Mouse (Mus musculus): ENCODE data around the gene Zfp638. TPM values are rescaled to one million over a fixed set of nuclear protein-coding genes. Genes with fewer than 3 reads are reported as not detected.
A peak's percentile ranks its signal among the peaks of the same experiment; 100 is the strongest.
"Not testable (repeated sequence)": the region's sequence is repeated elsewhere in the genome, so short reads cannot be mapped to it uniquely, and the experiment has no call there.

Zfp638 gene
- polyA plus RNA-seq, 1 experiment from 2014 or later: 49.0 TPM

DNA sequence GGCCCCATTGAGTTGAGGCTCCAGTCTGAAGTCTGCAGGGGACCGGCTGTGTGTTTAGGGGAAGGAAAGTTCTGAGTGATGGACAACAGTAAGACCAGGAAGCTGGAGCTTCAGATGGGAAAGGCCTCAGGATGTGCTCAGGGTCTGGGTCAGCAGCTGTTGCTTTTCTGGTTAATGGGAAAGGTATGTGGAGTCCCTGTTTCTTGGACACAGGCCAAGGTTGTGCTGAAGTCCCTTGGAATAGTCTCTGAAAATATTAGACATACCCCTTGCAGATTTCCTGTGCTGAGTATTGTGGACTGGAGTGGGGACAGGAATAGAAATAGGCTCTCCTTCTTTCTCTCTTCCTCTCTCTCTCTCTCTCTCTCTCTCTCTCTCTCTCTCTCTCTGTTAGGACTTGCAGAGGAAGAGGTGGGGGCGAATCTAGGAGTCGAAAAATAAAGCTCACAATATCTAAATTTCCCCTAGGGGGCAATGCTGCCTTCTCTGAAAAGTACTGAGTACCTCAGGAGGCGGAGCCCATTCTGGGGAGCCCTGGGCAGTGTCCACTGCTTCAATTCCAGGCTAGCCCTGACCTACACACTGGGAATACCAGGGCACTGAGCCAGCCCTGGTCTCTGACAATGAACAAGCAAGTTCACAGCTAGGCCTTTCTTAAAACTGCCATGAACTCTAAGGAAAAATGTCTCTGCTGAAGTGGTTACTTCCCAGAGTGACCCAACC lies 148.2 kb downstream of the Zfp638 start:
- H3K9me3 ChIP-seq (replicated peaks; ENCODE audit: low read length); H3K4me3 ChIP-seq (replicated peaks; ENCODE audit: low read depth, low read length); H3K9ac ChIP-seq (ENCODE audit: low read depth, low read length); H3K36me3 ChIP-seq (ENCODE audit: insufficient read depth, low read length); H3K27ac ChIP-seq; H3K27me3 ChIP-seq (ENCODE audit: insufficient read depth, low read length); H3K4me2 ChIP-seq (ENCODE audit: low read length): not testable (repeated sequence)
- peak; percentile 53; the same call in 1 of the 2 replicates for TF ChIP-seq CTCF (IDR thresholded peaks at IDR 0.05; ENCODE audit: low read depth)
- DNase-seq (ENCODE audit: low spot score): peak; percentile 75
- H3K4me1 ChIP-seq (replicated peaks; ENCODE audit: insufficient read depth, low read length): peaks cover 18% of the 10 kb centered on the region
- peak; percentile 40; the same call in 1 of the 2 replicates for ATAC-seq (replicated peaks; ENCODE audit: low FRiP score, low read depth)
- 45% methylated on average over 4 of the region's 4 CpGs for WGBS

DNA sequence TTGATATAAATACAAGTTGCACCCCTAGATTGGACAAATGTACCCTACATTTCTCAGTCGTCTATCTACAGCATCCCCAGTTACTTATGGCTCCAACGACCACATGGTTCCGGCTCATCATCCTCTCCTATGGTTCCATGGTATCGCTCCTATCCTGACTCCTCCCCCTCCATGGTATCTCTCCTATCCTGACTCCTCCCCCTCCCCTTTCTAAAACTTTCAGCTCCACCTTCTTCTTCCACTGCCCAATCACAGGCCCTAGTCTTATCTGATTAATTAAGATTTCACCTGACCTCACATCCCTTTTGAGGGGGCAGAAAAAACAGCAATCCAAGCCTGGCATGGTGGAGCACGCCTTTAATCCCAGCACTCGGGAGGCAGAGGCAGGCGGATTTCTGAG lies 149.9 kb downstream of the Zfp638 start:
- H3K36me3 ChIP-seq (ENCODE audit: insufficient read depth, low read length): no peaks in the 10 kb centered on the region
- TF ChIP-seq CTCF (IDR thresholded peaks at IDR 0.05; ENCODE audit: low read depth): no peak
- H3K4me1 ChIP-seq (replicated peaks; ENCODE audit: insufficient read depth, low read length): 0 out of 2 replicates have a peak, but pooled peaks cover 7% of the 10 kb centered on the region
- no peak for DNase-seq (ENCODE audit: low spot score)
- no peak overlapping the region for H3K27ac ChIP-seq
- ATAC-seq (replicated peaks; ENCODE audit: low FRiP score, low read depth): no peak
- H3K9me3 ChIP-seq (replicated peaks; ENCODE audit: low read length): no peaks in the 10 kb centered on the region
- H3K4me2 ChIP-seq (ENCODE audit: low read length): no peak overlapping the region
- no peak overlapping the region for H3K4me3 ChIP-seq (replicated peaks; ENCODE audit: low read depth, low read length)
- WGBS: 86% methylated on average over 7 of the region's 7 CpGs
- no peaks in the 10 kb centered on the region for H3K27me3 ChIP-seq (ENCODE audit: insufficient read depth, low read length)
- no peak overlapping the region for H3K9ac ChIP-seq (ENCODE audit: low read depth, low read length)

DNA sequence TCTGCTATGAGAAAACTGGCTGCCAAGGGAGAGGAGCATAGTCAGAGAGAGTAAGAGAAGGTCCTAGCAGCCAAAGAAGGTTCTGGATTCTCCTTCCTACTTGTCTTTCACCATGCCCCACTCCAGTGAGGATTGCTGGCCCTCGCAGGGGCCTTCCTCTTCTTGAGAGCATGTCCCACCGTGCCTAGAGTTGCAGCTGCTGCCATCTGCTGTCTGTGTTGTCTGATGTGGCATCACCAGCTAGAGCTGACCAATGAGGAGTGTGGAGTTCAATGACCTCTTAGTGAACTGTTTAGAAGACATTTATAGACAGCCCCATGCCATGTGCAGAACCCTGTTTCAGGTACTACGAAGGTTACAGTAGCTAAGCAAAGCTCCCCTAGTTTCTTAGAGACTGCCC lies 150.5 kb downstream of the Zfp638 start:
- WGBS: 55% methylated on average over 3 of the region's 3 CpGs
- 0 out of 2 replicates have a peak, but pooled peaks cover 7% of the 10 kb centered on the region for H3K4me1 ChIP-seq (replicated peaks; ENCODE audit: insufficient read depth, low read length)
- ATAC-seq (replicated peaks; ENCODE audit: low FRiP score, low read depth) (no peak), DNase-seq (ENCODE audit: low spot score) (no peak)
- no peaks in the 10 kb centered on the region for H3K27me3 ChIP-seq (ENCODE audit: insufficient read depth, low read length)
- H3K36me3 ChIP-seq (ENCODE audit: insufficient read depth, low read length): no peaks in the 10 kb centered on the region
- H3K9ac ChIP-seq (ENCODE audit: low read depth, low read length): no peak overlapping the region
- peak; percentile 39 for TF ChIP-seq CTCF (IDR thresholded peaks at IDR 0.05; ENCODE audit: low read depth)
- no peaks in the 10 kb centered on the region for H3K9me3 ChIP-seq (replicated peaks; ENCODE audit: low read length)
- H3K27ac ChIP-seq: no peak overlapping the region
- no peak overlapping the region for H3K4me2 ChIP-seq (ENCODE audit: low read length)
- H3K4me3 ChIP-seq (replicated peaks; ENCODE audit: low read depth, low read length): no peak overlapping the region

DNA sequence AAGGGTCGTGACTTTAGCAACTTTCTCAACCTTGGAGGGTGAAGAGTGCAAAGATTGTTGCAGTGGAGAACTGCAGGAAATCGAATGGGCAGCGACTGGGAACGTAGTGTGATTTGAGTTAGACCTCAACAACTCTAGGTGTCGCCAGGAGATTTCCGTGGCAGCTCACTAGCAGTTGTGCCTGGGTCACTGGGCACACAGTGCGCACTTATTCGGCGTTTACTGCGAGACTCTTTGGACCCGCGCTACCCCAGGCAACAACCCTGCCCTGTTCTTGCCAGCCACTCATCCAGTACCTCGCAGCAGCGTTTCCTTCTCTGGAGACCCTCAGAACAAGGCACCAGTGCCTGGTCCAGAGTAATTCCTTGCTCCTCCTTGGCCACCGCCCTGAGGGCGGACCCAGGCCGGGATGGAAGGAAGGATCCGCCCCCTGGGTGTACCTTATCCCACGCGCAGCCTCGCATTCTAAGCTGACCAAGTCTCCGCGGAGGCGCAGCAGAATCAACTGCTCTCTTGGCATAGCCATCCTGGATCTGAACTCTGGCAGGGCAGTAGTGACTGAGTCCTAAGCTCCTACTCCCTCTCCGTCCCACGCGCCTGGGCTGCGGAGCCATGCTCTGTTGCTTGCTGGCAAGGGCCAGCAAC lies 152.1 kb downstream of the Zfp638 start:
- peak overlapping the region; percentile 69 for H3K4me2 ChIP-seq (ENCODE audit: low read length)
- 0 out of 2 replicates have a peak, but pooled peaks have one; percentile 6 for TF ChIP-seq CTCF (IDR thresholded peaks at IDR 0.05; ENCODE audit: low read depth)
- peak overlapping the region; percentile 65 for H3K27ac ChIP-seq
- peak; percentile 55 for ATAC-seq (replicated peaks; ENCODE audit: low FRiP score, low read depth)
- H3K9ac ChIP-seq (ENCODE audit: low read depth, low read length): peak overlapping the region; percentile 46; the same call in 1 of the 2 replicates
- peak; percentile 78 for DNase-seq (ENCODE audit: low spot score)
- no peaks in the 10 kb centered on the region for H3K27me3 ChIP-seq (ENCODE audit: insufficient read depth, low read length)
- H3K4me3 ChIP-seq (replicated peaks; ENCODE audit: low read depth, low read length): peak overlapping the region; percentile 36
- H3K9me3 ChIP-seq (replicated peaks; ENCODE audit: low read length): no peaks in the 10 kb centered on the region
- WGBS: 3% methylated on average over 28 of the region's 28 CpGs
- H3K4me1 ChIP-seq (replicated peaks; ENCODE audit: insufficient read depth, low read length): 0 out of 2 replicates have a peak, but pooled peaks cover 7% of the 10 kb centered on the region
- no peaks in the 10 kb centered on the region for H3K36me3 ChIP-seq (ENCODE audit: insufficient read depth, low read length)

DNA sequence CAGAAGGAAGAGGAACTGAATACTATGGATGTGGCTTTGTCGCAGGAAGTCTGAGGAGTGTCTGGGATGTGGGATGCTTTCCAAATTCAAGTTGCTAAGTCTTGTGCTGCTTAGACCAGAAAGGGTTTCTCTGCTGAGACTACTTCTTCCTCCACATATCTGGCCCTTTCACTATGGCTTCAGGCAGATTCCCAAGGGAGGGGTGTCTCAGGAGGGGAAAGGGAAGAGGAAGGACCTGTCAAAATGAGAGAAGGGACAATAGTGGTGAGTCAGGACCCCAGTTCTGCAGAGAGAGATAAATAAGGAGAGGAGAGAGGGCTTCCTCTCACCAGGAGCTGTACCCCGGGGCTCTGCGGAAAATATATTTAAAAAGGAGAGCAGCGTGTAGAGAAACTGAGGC lies 153.1 kb downstream of the Zfp638 start:
- H3K4me2 ChIP-seq (ENCODE audit: low read length): peak overlapping the region; percentile 69
- DNase-seq (ENCODE audit: low spot score) (peak; percentile 63), ATAC-seq (replicated peaks; ENCODE audit: low FRiP score, low read depth) (no peak)
- H3K27me3 ChIP-seq (ENCODE audit: insufficient read depth, low read length): no peaks in the 10 kb centered on the region
- H3K9me3 ChIP-seq (replicated peaks; ENCODE audit: low read length): no peaks in the 10 kb centered on the region
- peak overlapping the region; percentile 36 for H3K4me3 ChIP-seq (replicated peaks; ENCODE audit: low read depth, low read length)
- 0 out of 2 replicates have a peak overlapping the region, but pooled peaks have one; percentile 46 for H3K9ac ChIP-seq (ENCODE audit: low read depth, low read length)
- 77% methylated on average over 4 of the region's 4 CpGs for WGBS
- 0 out of 2 replicates have a peak, but pooled peaks cover 7% of the 10 kb centered on the region for H3K4me1 ChIP-seq (replicated peaks; ENCODE audit: insufficient read depth, low read length)
- H3K36me3 ChIP-seq (ENCODE audit: insufficient read depth, low read length): no peaks in the 10 kb centered on the region
- H3K27ac ChIP-seq: peak overlapping the region; percentile 65; the same call in 1 of the 2 replicates
- TF ChIP-seq CTCF (IDR thresholded peaks at IDR 0.05; ENCODE audit: low read depth): no peak

DNA sequence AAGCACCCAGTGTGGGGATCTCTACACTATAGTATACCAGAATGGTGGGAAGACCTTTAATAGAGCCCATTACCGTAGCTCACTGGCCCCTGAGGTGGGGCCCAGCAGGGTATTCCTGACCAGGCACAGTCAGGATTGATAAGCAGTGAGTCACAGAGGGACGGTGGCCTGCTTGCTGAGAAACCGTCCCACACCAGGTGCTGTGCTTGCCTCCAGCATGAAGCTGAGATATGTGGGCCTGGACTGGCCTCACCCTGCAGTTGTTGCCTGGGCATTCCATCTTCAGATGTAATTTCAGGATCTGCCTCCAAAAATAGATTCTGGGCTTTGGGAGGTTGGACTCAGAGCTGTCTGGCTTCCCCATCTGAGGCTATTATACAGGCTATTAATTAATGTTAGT lies 155.1 kb downstream of the Zfp638 start:
- TF ChIP-seq CTCF (IDR thresholded peaks at IDR 0.05; ENCODE audit: low read depth): no peak

More for the DNA sequence above, 155.1 kb downstream of the Zfp638 start:
- ATAC-seq (replicated peaks; ENCODE audit: low FRiP score, low read depth) (no peak), DNase-seq (ENCODE audit: low spot score) (no peak)
- Histone ChIP-seq H3K4me1 (replicated peaks; ENCODE audit: insufficient read depth, low read length) (no peaks in the 10 kb centered on the region), H3K27ac (no peak overlapping the region), H3K4me2 (ENCODE audit: low read length) (peak overlapping the region; percentile 69), H3K4me3 (replicated peaks; ENCODE audit: low read depth, low read length) (no peak overlapping the region), H3K9ac (ENCODE audit: low read depth, low read length) (no peak overlapping the region), H3K9me3 (replicated peaks; ENCODE audit: low read length) (no peaks in the 10 kb centered on the region), H3K36me3 (ENCODE audit: insufficient read depth, low read length) (no peaks in the 10 kb centered on the region), H3K27me3 (ENCODE audit: insufficient read depth, low read length) (no peaks in the 10 kb centered on the region)
- WGBS: 84% methylated on average over 3 of the region's 3 CpGs
